ENCODE assay signal across 7 mouse cellular contexts in the genomic region with DNA sequence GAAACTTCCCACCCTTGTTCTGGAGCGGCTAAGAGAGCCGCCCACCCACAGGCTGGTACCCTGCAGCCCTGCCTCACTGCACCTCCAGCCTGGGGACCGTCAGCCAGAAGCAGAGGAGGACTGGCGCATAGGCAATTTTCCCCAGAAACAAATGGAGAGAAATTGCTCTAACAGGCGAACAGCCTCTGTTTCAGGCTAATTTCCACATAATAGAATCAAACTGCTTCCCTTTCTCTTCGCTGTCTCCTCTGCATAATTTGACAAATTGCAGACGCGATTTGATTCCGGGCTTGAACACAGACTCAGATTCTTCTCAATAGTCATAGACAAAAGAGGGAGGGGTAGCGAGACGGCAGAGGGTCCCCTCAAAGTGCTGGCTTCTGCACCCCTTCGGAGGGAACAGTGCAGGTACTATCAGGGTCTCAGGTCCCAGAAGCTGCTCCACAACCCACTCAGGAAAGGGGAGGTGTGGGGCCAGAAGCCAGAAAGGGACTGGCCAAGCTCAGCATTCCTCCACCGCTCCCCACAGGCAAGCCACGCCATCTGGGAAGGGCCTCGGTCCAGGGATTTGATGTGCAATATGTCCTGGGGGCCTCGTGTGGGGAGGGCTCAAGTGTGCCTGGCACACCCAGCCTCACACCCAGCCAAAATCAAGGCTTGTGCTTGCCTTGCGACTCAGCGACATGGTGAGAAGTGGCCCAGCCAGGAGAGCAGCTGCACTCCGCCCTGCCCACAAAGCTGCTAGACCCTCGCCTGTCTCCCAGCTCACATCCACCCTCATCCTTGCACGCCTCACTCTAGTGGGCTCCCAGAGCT. TPM values are rescaled to one million over a fixed set of nuclear protein-coding genes. Genes with fewer than 3 reads are reported as not detected.
DNase-seq lines count a peak whose midpoint lies in the region; ATAC-seq and TF ChIP-seq lines count a peak whose summit lies in the region.

No protein-coding gene starts in this region.

- peak overlapping the region; percentile 15 for H3K4me2 ChIP-seq in forebrain, embryonic 13.5 days
- H3K4me2 ChIP-seq in stomach, postnatal 0 days (replicated peaks; ENCODE audit: low read depth) = no peak overlapping the region; the same call in 1 of the 2 replicates

- DNase-seq in MN1 (ENCODE audit: low spot score) = peak; percentile 74
- DNase-seq in NIH3T3 (ENCODE audit: low read depth) = peak; percentile 10
- DNase-seq in layer of hippocampus, postnatal 36 days = peak; percentile 62 to 63
- DNase-seq in stomach, postnatal 0 days (ENCODE audit: low spot score) = peak; percentile 33
- no peak for DNase-seq in c-Kit-positive CD71-positive TER-119-positive erythroid progenitor cells, embryonic 14.5 days (ENCODE audit: low spot score)

- ATAC-seq in forebrain, embryonic 13.5 days = peak; percentile 76
- ATAC-seq in stomach, postnatal 0 days (ENCODE audit: low FRiP score, low TSS enrichment) = no peak; the same call in 1 of the 2 replicates
- ATAC-seq in megakaryocyte, adult 5-6 weeks (ENCODE audit: poor library complexity, severe bottlenecking) = no peak

- H3K36me3 ChIP-seq in forebrain, embryonic 13.5 days (ENCODE audit: poor library complexity, severe bottlenecking) = no peaks in the 10 kb centered on the region
- H3K36me3 ChIP-seq in stomach, postnatal 0 days (ENCODE audit: control insufficient read depth, insufficient read depth, low read length) = no peaks in the 10 kb centered on the region

- no peaks in the 10 kb centered on the region for H3K27me3 ChIP-seq in forebrain, embryonic 13.5 days
- H3K27me3 ChIP-seq in stomach, postnatal 0 days (ENCODE audit: control insufficient read depth, insufficient read depth, low read length) = no peaks in the 10 kb centered on the region

- H3K9me3 ChIP-seq in forebrain, embryonic 13.5 days (replicated peaks) = no peaks in the 10 kb centered on the region
- no peaks in the 10 kb centered on the region for H3K9me3 ChIP-seq in stomach, postnatal 0 days (ENCODE audit: control insufficient read depth, low read length)

- no peak for TF ChIP-seq CTCF in stomach, postnatal 0 days (IDR thresholded peaks at IDR 0.05; ENCODE audit: low read depth)

- WGBS in forebrain, embryonic 13.5 days = 48% methylated on average over 21 of the region's 21 CpGs
- WGBS in stomach, postnatal 0 days = 46% methylated on average over 21 of the region's 21 CpGs

- H3K9ac ChIP-seq in forebrain, embryonic 13.5 days = peak overlapping the region; percentile 32; the same call in 1 of the 2 replicates
- no peak overlapping the region for H3K9ac ChIP-seq in stomach, postnatal 0 days (ENCODE audit: low read length)

- H3K27ac ChIP-seq in forebrain, embryonic 13.5 days = peak overlapping the region; percentile 88
- H3K27ac ChIP-seq in stomach, postnatal 0 days (replicated peaks) = no peak overlapping the region

- peaks cover 51% of the 10 kb centered on the region for H3K4me1 ChIP-seq in forebrain, embryonic 13.5 days
- H3K4me1 ChIP-seq in stomach, postnatal 0 days (replicated peaks; ENCODE audit: control insufficient read depth, insufficient read depth) = no peaks in the 10 kb centered on the region; the same call in 1 of the 2 replicates

- no peak for TF ChIP-seq EP300 in stomach, postnatal 0 days (optimal IDR thresholded peaks at IDR 0.05)

- H3K4me3 ChIP-seq in forebrain, embryonic 13.5 days = no peak overlapping the region
- no peak overlapping the region for H3K4me3 ChIP-seq in stomach, postnatal 0 days (ENCODE audit: low read depth, low read length)

RNA-seq across cellular contexts. Expression of gene A530016L24Rik, which starts 53.7 kb away (rescaled TPM):
- polyA plus RNA-seq in forebrain, embryonic 13.5 days (2015; fragmentation: Nextera tagmentation; extraction: Ambion mirVana) = 0.11 TPM in 1 of 2 replicates, not detected in the other
- under 1 TPM in 1 of 2 experiments, not detected in 1; 0.20 TPM for total RNA-seq in layer of hippocampus, postnatal 36 days (2021)
- polyA plus RNA-seq in stomach, postnatal 0 days (2015; fragmentation: Nextera tagmentation; extraction: Ambion mirVana) = not detected in 2 replicates
- total RNA-seq in megakaryocyte, adult 5-6 weeks (2015) = not detected in 2 replicates
- total RNA-seq in megakaryocyte, adult 5-6 weeks (2017) = not detected in 2 replicates
